Mouse (Mus musculus): Measurements from ENCODE around the gene Pnpla5.

DNA sequence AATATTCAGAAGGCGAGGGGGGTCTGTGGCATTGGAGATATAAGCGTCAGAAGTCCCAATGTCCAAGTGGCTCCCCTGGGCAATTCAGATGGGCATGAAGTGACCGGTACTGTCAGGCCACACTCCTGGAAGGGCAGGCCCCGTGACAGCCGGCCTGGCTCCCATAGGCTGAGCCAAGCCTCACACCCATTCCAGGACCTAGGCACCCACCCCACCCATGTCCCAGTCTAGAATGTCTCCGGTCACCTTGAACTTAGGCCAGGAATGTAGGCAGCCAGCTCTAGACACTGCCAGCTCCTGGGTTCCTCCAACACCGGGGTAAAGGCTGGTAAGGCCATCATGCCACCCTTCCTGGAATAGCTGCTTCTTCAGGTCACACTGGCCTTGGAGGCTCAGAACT, 9.0 kb upstream of the Pnpla5 start:
- TF ChIP-seq POLR2A (IDR thresholded peaks at IDR 0.05; ENCODE audit: borderline replicate concordance, low read depth, low read length), result no peak
- TF ChIP-seq CTCF (IDR thresholded peaks at IDR 0.05; ENCODE audit: low read depth, low read length), result no peak

Measured in bone marrow macrophage, adult 2 months (primary cell).